Mouse (Mus musculus) left cerebral cortex, adult 9 months (tissue): ENCODE results near the gene Ccl9.

ENCODE experiments used
- DNase-seq, 2 experiments: peaks; one replicate each; pipeline ENCODE4 v3.0.0; 2022; ENCODE audit warnings: low spot score in 2 of 2

Ccl9 gene

GRCm38 (mm10) chr11:83536831-83537230 is 41.6 kb downstream of the Ccl9 start:
- no peak for DNase-seq

GRCm38 (mm10) chr11:83534609-83535423 is 43.6 kb downstream of the Ccl9 start:
- DNase-seq: peak in 1 of 2 experiments; percentile 71

GRCm38 (mm10) chr11:83534143-83534542 is 44.3 kb downstream of the Ccl9 start:
- DNase-seq: no peak

- no peak for DNase-seq
These were observed 45.2 kb downstream of the Ccl9 start for GRCm38 (mm10) chr11:83533192-83533591.

GRCm38 (mm10) chr11:83530360-83530759 is 48.1 kb downstream of the Ccl9 start, which contains the start of gene Ccl5:
Gene Ccl5, minus strand, starts transcription at chr11:83530518.
- no peak for DNase-seq

GRCm38 (mm10) chr11:83529024-83529423 is 49.4 kb downstream of the Ccl9 start:
- peak in 1 of 2 experiments; percentile 17 for DNase-seq
